Mouse (Mus musculus): Measurements from ENCODE around the gene Cfp.

DNA sequence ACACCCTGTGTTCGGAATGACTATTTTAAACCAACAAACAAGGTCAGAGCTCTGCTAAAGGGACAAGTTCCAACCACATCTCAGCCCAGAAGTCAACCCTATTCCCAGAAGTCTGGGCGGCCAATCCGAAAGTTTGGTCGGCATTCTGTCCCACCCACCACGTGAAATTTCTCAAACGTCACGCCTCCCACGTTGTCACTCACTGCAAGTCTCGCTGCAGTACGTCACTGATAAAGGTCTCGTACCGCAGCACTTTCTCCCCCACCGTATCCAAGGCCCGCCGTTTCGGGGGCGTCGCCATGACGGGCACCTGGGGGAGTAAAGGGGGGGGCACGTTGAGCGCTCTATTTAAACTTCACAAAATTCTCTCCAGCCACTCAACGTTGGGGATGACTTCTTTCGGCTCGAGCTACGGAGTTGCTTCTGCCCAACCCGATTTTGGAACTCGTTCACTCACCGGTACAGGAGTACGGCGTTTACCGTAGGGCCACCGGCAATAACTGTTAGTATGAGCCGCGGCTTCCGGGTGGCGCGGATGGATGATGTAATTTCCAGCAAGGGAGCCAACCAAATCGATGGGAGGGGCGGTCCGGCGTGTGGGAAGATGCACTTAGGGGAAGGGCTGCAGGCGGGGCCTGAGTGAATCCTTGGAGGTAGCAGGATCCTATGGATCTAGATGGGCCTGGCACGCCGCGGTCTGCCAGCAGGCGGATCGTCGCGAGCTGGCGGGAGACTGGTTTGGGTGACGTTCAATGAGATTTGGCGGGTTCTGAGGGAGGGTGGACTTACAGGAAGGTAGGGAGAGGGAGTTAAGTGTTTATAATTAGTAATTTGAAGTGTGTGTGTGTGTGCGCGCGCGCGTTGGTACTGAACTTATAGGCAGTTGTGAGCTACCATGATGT lies 30.4 kb upstream of the Cfp start, which contains the start of gene Uxt:
- TF ChIP-seq CTCF (IDR thresholded peaks at IDR 0.05; ENCODE audit: borderline replicate concordance, insufficient read depth, low read depth, low read length) (no peak), POLR2A (IDR thresholded peaks at IDR 0.05; ENCODE audit: borderline replicate concordance, insufficient read depth, low read length) (peak; percentile 40; the same call in 1 of the 2 replicates)

All from cerebellum, adult 2 months (tissue).